Mouse (Mus musculus): ENCODE results near the gene Bmp4.

Bmp4 gene

GRCm38 (mm10) chr14:46390249-46390775 is at the start of gene Bmp4:
Gene Bmp4 (minus strand): TSS chr14:46390669.
- DNase-seq (ENCODE audit: low read depth) = no peak

- DNase-seq (ENCODE audit: low read depth) = no peak
Measured at GRCm38 (mm10) chr14:46439461-46440048, 49.1 kb upstream of the Bmp4 start.

GRCm38 (mm10) chr14:46436471-46437090 is 46.1 kb upstream of the Bmp4 start:
- DNase-seq (ENCODE audit: low read depth) = no peak

GRCm38 (mm10) chr14:46430231-46430630 is 39.8 kb upstream of the Bmp4 start:
- DNase-seq (ENCODE audit: low read depth) = no peak

GRCm38 (mm10) chr14:46427251-46427650 is 36.8 kb upstream of the Bmp4 start:
- no peak for DNase-seq (ENCODE audit: low read depth)

- DNase-seq (ENCODE audit: low read depth) = no peak
Measured at GRCm38 (mm10) chr14:46421823-46422222, 31.4 kb upstream of the Bmp4 start.

- no peak for DNase-seq (ENCODE audit: low read depth)
Measured at GRCm38 (mm10) chr14:46419269-46419668, 28.8 kb upstream of the Bmp4 start.

GRCm38 (mm10) chr14:46418371-46419097 is 28.1 kb upstream of the Bmp4 start:
- no peak for DNase-seq (ENCODE audit: low read depth)

- no peak for DNase-seq (ENCODE audit: low read depth)
Measured at GRCm38 (mm10) chr14:46412497-46413000, 22.1 kb upstream of the Bmp4 start.

GRCm38 (mm10) chr14:46410557-46411120 is 20.2 kb upstream of the Bmp4 start:
- DNase-seq (ENCODE audit: low read depth) = no peak

GRCm38 (mm10) chr14:46409016-46409415 is 18.5 kb upstream of the Bmp4 start:
- no peak for DNase-seq (ENCODE audit: low read depth)

GRCm38 (mm10) chr14:46408319-46408718 is 17.9 kb upstream of the Bmp4 start:
- no peak for DNase-seq (ENCODE audit: low read depth)

- no peak for DNase-seq (ENCODE audit: low read depth)
Measured at GRCm38 (mm10) chr14:46399925-46400324, 9.5 kb upstream of the Bmp4 start.

- no peak for DNase-seq (ENCODE audit: low read depth)
Measured at GRCm38 (mm10) chr14:46398091-46398695, 7.7 kb upstream of the Bmp4 start.

- no peak for DNase-seq (ENCODE audit: low read depth)
Measured at GRCm38 (mm10) chr14:46391621-46392170, 1.2 kb upstream of the Bmp4 start.

GRCm38 (mm10) chr14:46389438-46390248 is 826 bp downstream of the Bmp4 start:
- DNase-seq (ENCODE audit: low read depth) = no peak

- no peak for DNase-seq (ENCODE audit: low read depth)
Measured at GRCm38 (mm10) chr14:46388636-46389035, 1.8 kb downstream of the Bmp4 start.

GRCm38 (mm10) chr14:46387821-46388481 is 2.5 kb downstream of the Bmp4 start:
- DNase-seq (ENCODE audit: low read depth) = no peak

- DNase-seq (ENCODE audit: low read depth) = no peak
Measured at GRCm38 (mm10) chr14:46387357-46387671, 3.2 kb downstream of the Bmp4 start.

Data from 416B (cell line).